Mouse (Mus musculus): ENCODE measurements around the gene Hoxd11.

DNA sequence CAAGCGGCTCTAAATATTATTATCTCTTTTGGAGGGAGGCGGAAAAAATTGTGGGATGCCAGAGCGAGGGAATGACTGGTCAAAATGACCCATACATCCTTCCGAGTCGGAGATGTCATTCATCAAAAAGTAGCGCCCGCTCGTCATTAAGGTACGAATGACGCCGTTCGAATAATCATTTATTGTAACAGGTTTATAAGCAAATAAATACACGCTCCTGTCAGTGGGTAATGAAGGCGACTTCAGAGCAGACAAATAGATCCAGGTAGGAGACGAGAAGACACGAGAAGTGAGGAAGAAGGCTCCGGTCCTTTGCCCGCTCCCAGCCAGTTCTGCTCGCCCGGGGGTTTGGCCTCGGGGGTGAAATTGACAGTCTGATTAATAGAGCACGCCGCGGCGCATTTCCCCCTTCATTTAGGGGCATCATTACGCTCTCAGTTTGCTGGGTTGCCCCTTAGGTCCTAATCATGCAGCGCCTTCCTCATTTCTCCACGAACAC lies 19.8 kb upstream of the Hoxd11 start, which contains the start of gene Evx2:
- TF ChIP-seq GATA1 (IDR thresholded peaks at IDR 0.05; ENCODE audit: low read length) (no peak), TAL1 (IDR thresholded peaks at IDR 0.05; ENCODE audit: low read length) (no peak)
